Mouse (Mus musculus) spleen, adult 18-20 months (tissue): ENCODE results near the gene Smpd3.
A peak's percentile ranks its signal among the peaks of the same experiment; 100 is the strongest.

ENCODE experiments used
- DNase-seq, 2 experiments: peaks; one replicate each; pipeline ENCODE4 v3.0.0; 2022; ENCODE audit warnings: mixed read lengths in 2 of 2

Smpd3 gene

DNA sequence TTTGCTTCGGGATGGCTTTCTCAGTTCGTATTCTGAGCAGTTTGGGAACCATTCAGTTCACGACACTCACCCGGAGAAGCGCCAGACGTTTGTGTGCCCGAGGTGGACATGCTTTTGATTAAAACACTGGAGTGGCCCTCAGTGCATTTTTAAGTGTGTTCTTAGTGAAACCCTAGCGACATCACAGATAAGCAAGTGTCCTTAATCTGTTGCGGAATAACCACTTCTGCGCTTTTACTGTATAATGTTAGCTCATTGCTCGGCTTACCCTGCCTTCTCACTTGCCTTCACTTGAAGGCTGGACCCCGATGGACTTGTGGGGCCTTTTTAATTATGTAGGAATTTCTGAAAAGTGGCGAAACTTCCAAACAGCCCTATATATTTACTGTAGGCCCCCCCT, 126.4 kb downstream of the Smpd3 start:
- DNase-seq: no peak

DNA sequence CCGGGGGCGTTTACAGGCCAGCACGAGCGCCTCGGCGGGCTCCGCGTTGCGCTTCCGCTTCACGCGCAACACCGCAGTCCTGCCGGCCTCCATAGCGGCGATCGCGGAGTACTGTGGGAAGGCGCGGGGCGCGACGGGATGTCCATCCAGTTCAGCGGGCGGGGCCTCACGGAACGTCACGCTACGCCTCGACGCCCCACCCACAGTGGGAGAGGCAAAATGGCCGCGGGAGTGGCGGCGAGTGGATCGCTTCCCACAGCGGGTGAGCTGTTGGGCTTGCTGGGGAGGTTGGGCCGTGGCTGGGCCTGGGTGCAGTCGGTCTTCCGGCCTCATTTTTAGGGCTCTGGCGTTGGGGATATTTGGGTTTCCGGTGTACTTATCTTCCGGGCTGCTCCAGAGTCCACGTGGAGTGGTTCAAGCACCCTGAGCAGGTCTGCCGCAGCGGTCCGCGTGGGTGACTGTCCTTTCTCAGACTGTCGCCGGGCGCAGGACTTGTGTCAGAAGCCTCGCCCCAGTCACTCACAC, 126.9 kb downstream of the Smpd3 start, which contains the start of the genes Slc7a6os and Prmt7:
Gene Slc7a6os, minus strand, starts transcription at position 115 of the 525 bp plus-strand sequence.
Gene Prmt7, plus strand, starts transcription at position 116 of the 525 bp plus-strand sequence.
- DNase-seq: peak; percentile 89 to 95

- no peak for DNase-seq
These were observed 127.6 kb downstream of the Smpd3 start for GRCm38 (mm10) chr8:106210035-106210731.
